Mouse (Mus musculus): ENCODE measurements around the gene Olfr877.

- no peak for TF ChIP-seq CTCF (IDR thresholded peaks at IDR 0.05; ENCODE audit: low read depth, low read length)
- TF ChIP-seq GATA1 (IDR thresholded peaks at IDR 0.05; ENCODE audit: borderline replicate concordance, low read length), result no peak
- TF ChIP-seq TAL1 (conservative IDR thresholded peaks at IDR 0.05; ENCODE audit: low read depth, low read length), result no peak
- no peak for TF ChIP-seq POLR2AphosphoS5 (IDR thresholded peaks at IDR 0.05; ENCODE audit: insufficient replicate concordance, low read depth, low read length)
- no peak for TF ChIP-seq GATA2 (IDR thresholded peaks at IDR 0.05; ENCODE audit: borderline replicate concordance, low read depth, low read length)
These were observed 9.3 kb downstream of the Olfr877 start for GRCm38 (mm10) chr9:37863325-37863724.

Data from G1E (cell line).